Mouse (Mus musculus) ovary, adult 2 months (tissue): ENCODE data around the gene Hsd17b1. TPM values are rescaled to one million over a fixed set of nuclear protein-coding genes. Genes with fewer than 3 reads are reported as not detected.

Source experiments
- polyA plus RNA-seq: library from polyadenylated mRNA; depleted of rRNA; stranded (reverse); fragments of >200 nt; gene quantifications from 2 replicates; pipeline ENCODE4 v1.2.3, GENCODE M21; 2012; rRNA removed

The Hsd17b1 gene
- polyA plus RNA-seq = 267 and 378 TPM in 2 replicates

GRCm38 (mm10) chr11:101078121-101078520 lies at the start of gene Hsd17b1:
Gene Hsd17b1 (plus strand): TSS chr11:101078411.

GRCm38 (mm10) chr11:101069391-101070188 lies 8.6 kb upstream of the Hsd17b1 start, which contains the start of gene Naglu:
Gene Naglu (plus strand): TSS chr11:101070012.

GRCm38 (mm10) chr11:101082208-101083082 lies 4.2 kb downstream of the Hsd17b1 start, which contains the start of gene Coasy:
Gene Coasy (plus strand): TSS chr11:101082565.

GRCm38 (mm10) chr11:101086756-101087681 lies 8.8 kb downstream of the Hsd17b1 start, which contains the start of gene Mlx:
Gene Mlx (plus strand): TSS chr11:101087277.

GRCm38 (mm10) chr11:101095314-101096024 lies 17.3 kb downstream of the Hsd17b1 start, which contains the start of gene Psmc3ip:
Gene Psmc3ip (minus strand): TSS chr11:101095436.

GRCm38 (mm10) chr11:101119761-101120544 lies 41.7 kb downstream of the Hsd17b1 start, which contains the start of the genes Retreg3 and Tubg1:
Gene Retreg3 (minus strand): TSS chr11:101119893.
Gene Tubg1 (plus strand): TSS chr11:101119938.

Other genes with a start within 250 kb of the Hsd17b1 start
- 58.2 and 62.1 TPM in 2 replicates for gene Stat5b, start 227.7 kb upstream of the Hsd17b1 start, polyA plus RNA-seq
- 65.0 and 74.5 TPM in 2 replicates for gene Stat5a, start 219.1 kb upstream of the Hsd17b1 start, polyA plus RNA-seq
- 120 and 122 TPM in 2 replicates for gene Stat3, start 138.9 kb upstream of the Hsd17b1 start, polyA plus RNA-seq
- 263 and 307 TPM in 2 replicates for gene Cavin1, start 107.5 kb upstream of the Hsd17b1 start, polyA plus RNA-seq
- 61.8 and 84.5 TPM in 2 replicates for gene Atp6v0a1, start 69.0 kb upstream of the Hsd17b1 start, polyA plus RNA-seq
- gene Naglu, start 8.4 kb upstream of the Hsd17b1 start, polyA plus RNA-seq = 124 and 125 TPM in 2 replicates
- gene Coasy, start 4.2 kb downstream of the Hsd17b1 start, polyA plus RNA-seq = 122 and 140 TPM in 2 replicates
- 23.9 and 36.2 TPM in 2 replicates for gene Mlx, start 8.9 kb downstream of the Hsd17b1 start, polyA plus RNA-seq
- gene Psmc3ip, start 17.0 kb downstream of the Hsd17b1 start, polyA plus RNA-seq = 1.7 and 2.1 TPM in 2 replicates
- 59.4 and 75.1 TPM in 2 replicates for gene Retreg3, start 41.5 kb downstream of the Hsd17b1 start, polyA plus RNA-seq
- 11.5 and 16.8 TPM in 2 replicates for gene Tubg1, start 41.5 kb downstream of the Hsd17b1 start, polyA plus RNA-seq
- gene Tubg2, start 77.5 kb downstream of the Hsd17b1 start, polyA plus RNA-seq = 8.2 and 11.3 TPM in 2 replicates
- gene Cntnap1, start 92.1 kb downstream of the Hsd17b1 start, polyA plus RNA-seq = 12.6 and 13.4 TPM in 2 replicates
- gene Plekhh3, start 92.9 kb downstream of the Hsd17b1 start, polyA plus RNA-seq = 89.1 and 109 TPM in 2 replicates
- gene Ccr10, start 97.0 kb downstream of the Hsd17b1 start, polyA plus RNA-seq = 0.78 and 0.87 TPM in 2 replicates
- gene Ezh1, start 148.1 kb downstream of the Hsd17b1 start, polyA plus RNA-seq = 33.7 and 37.5 TPM in 2 replicates
- 128 and 138 TPM in 2 replicates for gene Ramp2, start 167.6 kb downstream of the Hsd17b1 start, polyA plus RNA-seq
- gene Vps25, start 175.3 kb downstream of the Hsd17b1 start, polyA plus RNA-seq = 49.4 and 63.9 TPM in 2 replicates
- 11.7 and 13.1 TPM in 2 replicates for gene Wnk4, start 182.2 kb downstream of the Hsd17b1 start, polyA plus RNA-seq
- gene Cntd1, start 200.6 kb downstream of the Hsd17b1 start, polyA plus RNA-seq = 0.13 and 0.33 TPM in 2 replicates
- gene Coa3, start 200.7 kb downstream of the Hsd17b1 start, polyA plus RNA-seq = 236 and 502 TPM in 2 replicates
- 129 and 200 TPM in 2 replicates for gene Becn1, start 223.9 kb downstream of the Hsd17b1 start, polyA plus RNA-seq
- 45.8 and 60.3 TPM in 2 replicates for gene Psme3, start 237.8 kb downstream of the Hsd17b1 start, polyA plus RNA-seq
- 9.2 and 10.4 TPM in 2 replicates for gene Aoc2, start 246.7 kb downstream of the Hsd17b1 start, polyA plus RNA-seq